12 mouse cellular contexts compared by ENCODE assay signal in genomic region chr19:24194216-24194615, GRCm38 (mm10). TPM values are rescaled to one million over a fixed set of nuclear protein-coding genes. Genes with fewer than 3 reads are reported as not detected.
DNase-seq lines count a peak whose midpoint lies in the region; ATAC-seq and TF ChIP-seq lines count a peak whose summit lies in the region.
"Had no signal": no experiment of that assay in that cellular context is flagged by ENCODE, and none has a peak within 500 bp of the region (broad histone marks: within the 10 kb centered on the region; RNA-seq: fewer than 3 reads in every experiment).

No protein-coding gene starts in this region.

- no peak overlapping the region for H3K9ac ChIP-seq in kidney, embryonic 15.5 days
- H3K9ac ChIP-seq in ES-Bruce4 (ENCODE audit: low read depth, poor library complexity, severe bottlenecking) = no peak overlapping the region
- H3K9ac ChIP-seq in forebrain, embryonic 14.5 days (ENCODE audit: low read length) = no peak overlapping the region
- H3K9ac ChIP-seq: lung, embryonic 15.5 days had no signal

- no peak overlapping the region for H3K4me2 ChIP-seq in kidney, embryonic 15.5 days
- H3K4me2 ChIP-seq in forebrain, embryonic 14.5 days (ENCODE audit: low read length) = no peak overlapping the region
- H3K4me2 ChIP-seq: lung, embryonic 15.5 days had no signal

- no peak overlapping the region for H3K4me3 ChIP-seq in kidney, adult 2 months (ENCODE audit: insufficient read depth, low read depth, low read length)
- H3K4me3 ChIP-seq in kidney, embryonic 15.5 days (replicated peaks) = no peak overlapping the region
- no peak overlapping the region for H3K4me3 ChIP-seq in ES-Bruce4 (ENCODE audit: low read depth, low read length)
- H3K4me3 ChIP-seq in forebrain, embryonic 14.5 days (ENCODE audit: low read depth, low read length) = no peak overlapping the region
- H3K4me3 ChIP-seq: lung, embryonic 15.5 days had no signal

- H3K36me3 ChIP-seq in kidney, adult 2 months (ENCODE audit: control insufficient read depth, insufficient read depth, low read length) = no peaks in the 10 kb centered on the region
- no peaks in the 10 kb centered on the region for H3K36me3 ChIP-seq in kidney, embryonic 15.5 days
- H3K36me3 ChIP-seq in ES-Bruce4 (ENCODE audit: control insufficient read depth, insufficient read depth, low read length, poor library complexity, severe bottlenecking) = peaks cover 2% of the 10 kb centered on the region; the same call in 1 of the 2 replicates
- no peaks in the 10 kb centered on the region for H3K36me3 ChIP-seq in forebrain, embryonic 14.5 days (ENCODE audit: control insufficient read depth, insufficient read depth, low read length)

- peak; percentile 50 for TF ChIP-seq CTCF in kidney, adult 2 months (conservative IDR thresholded peaks at IDR 0.05; ENCODE audit: insufficient read depth, insufficient read length, low read depth, low read length)
- TF ChIP-seq CTCF in ES-Bruce4 (IDR thresholded peaks at IDR 0.05; ENCODE audit: low read depth, low read length) = peak; percentile 40

- no peaks in the 10 kb centered on the region for H3K4me1 ChIP-seq in kidney, adult 2 months (ENCODE audit: control insufficient read depth, insufficient read depth, low read length)
- no peaks in the 10 kb centered on the region for H3K4me1 ChIP-seq in kidney, embryonic 15.5 days
- H3K4me1 ChIP-seq in ES-Bruce4 (ENCODE audit: control insufficient read depth, insufficient read depth, low read length) = no peaks in the 10 kb centered on the region
- H3K4me1 ChIP-seq in forebrain, embryonic 14.5 days (ENCODE audit: control insufficient read depth, insufficient read depth, low read length) = no peaks in the 10 kb centered on the region
- H3K4me1 ChIP-seq: lung, embryonic 15.5 days had no signal

- 0 out of 2 replicates have a peak, but pooled peaks cover 6% of the 10 kb centered on the region for H3K9me3 ChIP-seq in kidney, embryonic 15.5 days (replicated peaks)
- H3K9me3 ChIP-seq in ES-Bruce4 (replicated peaks; ENCODE audit: control insufficient read depth, insufficient read depth, low read length, poor library complexity, severe bottlenecking) = 0 out of 2 replicates have a peak, but pooled peaks cover 2% of the 10 kb centered on the region
- H3K9me3 ChIP-seq in forebrain, embryonic 14.5 days (replicated peaks; ENCODE audit: control insufficient read depth, low read length) = no peaks in the 10 kb centered on the region
- H3K9me3 ChIP-seq: lung, embryonic 15.5 days had no signal

- H3K27ac ChIP-seq in kidney, adult 2 months (ENCODE audit: insufficient read depth, low read depth, low read length) = no peak overlapping the region
- H3K27ac ChIP-seq in kidney, embryonic 15.5 days = no peak overlapping the region
- H3K27ac ChIP-seq in ES-Bruce4 (ENCODE audit: insufficient read depth, low read length) = no peak overlapping the region
- H3K27ac ChIP-seq in forebrain, embryonic 14.5 days (ENCODE audit: low read depth, low read length) = no peak overlapping the region
- H3K27ac ChIP-seq: lung, embryonic 15.5 days had no signal

- TF ChIP-seq POLR2A in kidney, adult 2 months (IDR thresholded peaks at IDR 0.05; ENCODE audit: low read depth, low read length) = no peak
- no peak for TF ChIP-seq POLR2A in ES-Bruce4 (IDR thresholded peaks at IDR 0.05; ENCODE audit: insufficient read depth, low read length)

- over 99% methylated on average over 4 of the region's 4 CpGs for WGBS in kidney, adult 2 months
- 95% methylated on average over 4 of the region's 4 CpGs for WGBS in kidney, embryonic 15.5 days
- 96% methylated on average over 4 of the region's 4 CpGs for WGBS in forebrain, embryonic 14.5 days

- no peak for ATAC-seq in kidney, embryonic 15.5 days (replicated peaks; ENCODE audit: low FRiP score)
- no peak for ATAC-seq in forebrain, embryonic 14.5 days

- no peak for TF ChIP-seq EP300 in ES-Bruce4 (IDR thresholded peaks at IDR 0.05; ENCODE audit: insufficient read depth, low read depth, low read length)

- DNase-seq in kidney, adult 2 months = no peak
- DNase-seq in 416B (ENCODE audit: low read depth) = peak; percentile 24
- peak; percentile 43 for DNase-seq in lung, postnatal 36 days
- no peak for DNase-seq in urinary bladder, postnatal 10 days (ENCODE audit: low spot score)
- DNase-seq in forebrain, embryonic 14.5 days (ENCODE audit: low spot score) = no peak
- no peak for DNase-seq in heart, postnatal 25 days (ENCODE audit: low spot score)
- DNase-seq: cerebellum, adult 9-10 months; gastrocnemius, postnatal 10 days; right cerebral cortex, postnatal 14 days had no signal

- intact Hi-C loops in heart, postnatal 25 days (cut with DNase I) = loop anchor here (1.0 to 2.0 kb wide), 2 partner anchors 27 to 71 kb away; no protein-coding TSS in a partner anchor

- no peaks in the 10 kb centered on the region for H3K27me3 ChIP-seq in kidney, adult 2 months (replicated peaks; ENCODE audit: control insufficient read depth, insufficient read depth, low read length)
- H3K27me3 ChIP-seq in kidney, embryonic 15.5 days = no peaks in the 10 kb centered on the region
- no peaks in the 10 kb centered on the region for H3K27me3 ChIP-seq in ES-Bruce4 (ENCODE audit: control insufficient read depth, insufficient read depth, low read length, poor library complexity, severe bottlenecking)
- H3K27me3 ChIP-seq in forebrain, embryonic 14.5 days (replicated peaks; ENCODE audit: control insufficient read depth, insufficient read depth, low read length) = no peaks in the 10 kb centered on the region
- H3K27me3 ChIP-seq: lung, embryonic 15.5 days had no signal

RNA-seq across cellular contexts. Expression of gene Tjp2, which starts 30.6 kb away (rescaled TPM):
- polyA plus RNA-seq in kidney, adult 2 months (2012; rRNA removed) = 13.0 and 13.4 TPM in 2 replicates
- polyA plus RNA-seq in kidney, embryonic 15.5 days (2015; fragmentation: Nextera tagmentation; extraction: Ambion mirVana) = 31.3 and 31.4 TPM in 2 replicates
- 114 and 115 TPM in 2 replicates for polyA plus RNA-seq in ES-Bruce4 (2011; ENCODE audit: insufficient read depth, insufficient read length, low read depth, missing spikeins)
- 9.0 and 11.6 TPM in 2 replicates for polyA plus RNA-seq in forebrain, embryonic 14.5 days (2014; fragmentation: Nextera tagmentation; extraction: Ambion mirVana)
- 10 to 100 TPM; 19.7 to 22.1 TPM for total RNA-seq in heart, postnatal 25 days (2021)

Comparison
In these comparisons a context has a peak if more than half of its experiments do, and no peak if none do; other contexts are left out.
1. DNase-seq: peak in 416B (single experiment) and lung, postnatal 36 days (single experiment); none in kidney, adult 2 months (single experiment), urinary bladder, postnatal 10 days (single experiment), forebrain, embryonic 14.5 days (single experiment) and heart, postnatal 25 days (single experiment).